Mouse (Mus musculus) monocyte, adult 5-6 weeks (primary cell): Measurements from ENCODE around the gene Ubash3b. TPM values are rescaled to one million over a fixed set of nuclear protein-coding genes. Genes with fewer than 3 reads are reported as not detected.

Source experiments
- ATAC-seq: fragments of 153-309, 156-312 bp; replicated peaks from 2 replicates; pipeline ENCODE4 v1.8.0; 2017; ENCODE audit warnings: mild to moderate bottlenecking; ENCODE audit not compliant: low TSS enrichment, insufficient number of reproducible peaks, severe bottlenecking, poor library complexity, low FRiP score
- total RNA-seq: library from RNA; stranded (forward); fragments of 200-1000, 200-491, 200-594 nt; gene quantifications from 3 replicates; pipeline ENCODE4 v1.2.3, GENCODE M21; 2017

The Ubash3b gene
- total RNA-seq, 1 experiment from 2014 or later, result 21.3 TPM

DNA sequence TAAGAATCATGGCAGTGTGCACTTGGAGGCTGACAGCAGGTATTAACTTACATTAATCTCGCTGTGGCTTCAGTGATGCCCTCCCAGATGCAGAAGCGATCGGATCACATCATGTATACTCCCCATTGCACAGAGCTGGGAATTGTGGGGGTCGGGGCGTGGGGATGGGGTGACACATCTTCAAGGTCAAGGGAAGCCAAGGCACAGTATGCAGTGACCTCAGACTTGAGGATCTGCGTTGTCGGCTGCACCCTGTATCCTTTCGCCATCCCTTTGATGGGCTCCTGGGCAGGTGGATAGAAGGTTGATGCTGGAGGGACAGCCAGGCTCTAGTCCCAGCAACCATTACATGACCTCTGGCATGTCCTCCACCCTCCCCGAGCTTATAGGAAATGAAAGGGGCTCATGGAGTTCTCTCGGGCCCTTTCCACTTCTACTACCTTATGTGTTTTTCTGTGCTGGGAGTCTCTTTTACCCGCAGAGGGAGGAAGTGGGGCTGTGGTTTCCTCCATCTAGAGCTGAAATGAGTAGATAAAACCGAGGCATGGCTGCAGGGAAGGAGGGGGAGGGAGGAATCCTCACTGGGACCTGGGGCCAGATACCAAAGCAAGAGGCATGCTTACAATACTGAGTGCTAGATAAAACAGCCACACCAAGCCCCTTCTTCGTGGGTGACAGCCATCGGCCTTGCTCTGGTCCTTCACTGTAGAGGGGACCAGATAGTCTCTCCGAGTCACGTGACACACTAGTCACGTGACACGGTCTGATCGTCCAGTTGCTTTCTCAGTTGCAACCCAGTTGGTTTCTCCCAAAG is 88.1 kb downstream of the Ubash3b start:
- ATAC-seq, result peak; percentile 42

DNA sequence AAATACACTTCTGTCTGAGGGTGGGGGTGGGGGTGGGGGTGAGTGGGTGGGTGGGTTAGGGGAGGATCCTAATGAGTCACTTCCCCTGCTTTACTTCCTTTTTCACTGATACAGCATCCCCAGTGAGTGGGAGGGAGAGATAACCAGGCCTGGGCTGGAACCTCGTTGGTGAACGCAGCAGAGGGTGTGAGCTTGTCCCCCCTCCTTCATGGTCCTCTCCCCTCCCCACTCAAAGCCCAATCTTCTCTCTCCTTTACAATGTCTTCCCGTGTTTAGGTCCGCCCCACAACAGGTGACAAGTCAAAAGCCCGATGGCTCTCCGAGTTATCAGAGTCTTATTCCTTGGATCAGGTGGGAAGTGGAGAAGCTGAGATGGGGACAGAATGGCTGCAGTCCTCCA is 88.7 kb downstream of the Ubash3b start:
- peak; percentile 36; the same call in 1 of the 2 replicates for ATAC-seq

DNA sequence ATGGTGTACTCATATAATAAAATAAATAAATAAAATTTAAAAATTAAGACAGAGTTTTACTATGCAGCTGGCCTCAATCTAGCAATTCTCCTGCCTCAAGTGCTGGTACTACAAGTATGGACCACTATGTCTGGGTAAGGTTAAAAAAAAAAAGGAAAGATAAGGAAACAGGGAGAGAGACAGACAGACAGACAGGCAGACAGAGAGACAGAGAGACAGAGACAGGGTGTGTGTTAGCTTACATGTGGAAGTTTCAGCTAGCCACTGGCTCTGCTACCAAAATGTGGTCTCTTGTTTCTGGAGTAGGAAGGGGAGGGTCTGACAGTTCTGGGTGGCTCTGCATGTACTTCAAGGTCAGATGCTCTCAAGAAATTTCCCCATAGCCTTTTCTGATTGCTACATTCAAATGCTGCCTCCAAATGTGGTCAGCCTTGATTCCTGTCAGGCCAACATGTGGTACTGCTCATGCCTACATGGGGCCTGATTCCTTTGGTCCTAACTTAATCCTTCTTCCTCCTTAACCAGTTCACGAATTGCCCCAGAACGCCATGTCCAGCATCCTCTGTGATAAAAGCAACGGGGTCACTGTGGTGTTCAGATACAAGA is 89.5 kb downstream of the Ubash3b start:
- ATAC-seq, result peak; percentile 29

DNA sequence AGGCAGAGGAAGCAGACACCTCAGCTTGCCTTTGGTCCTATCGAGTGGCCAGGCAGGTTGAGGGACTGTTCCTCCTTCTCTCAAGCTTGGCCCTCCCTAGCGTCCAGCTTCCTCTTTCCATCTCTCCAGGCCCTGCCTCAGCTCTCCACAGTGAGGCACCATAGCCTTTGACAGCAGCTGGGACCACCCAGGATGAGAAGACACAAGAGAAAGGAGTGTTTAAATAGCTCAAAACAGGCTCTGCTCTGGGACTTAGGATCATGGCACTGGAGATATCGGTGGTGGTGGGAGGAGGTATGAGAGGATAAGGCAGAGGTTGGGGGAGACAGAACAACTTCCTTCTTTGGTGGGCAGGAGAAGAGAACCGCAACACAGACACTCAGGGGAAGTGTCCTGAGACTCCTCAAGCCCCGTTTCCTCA is 90.7 kb downstream of the Ubash3b start:
- ATAC-seq, result peak; percentile 67

DNA sequence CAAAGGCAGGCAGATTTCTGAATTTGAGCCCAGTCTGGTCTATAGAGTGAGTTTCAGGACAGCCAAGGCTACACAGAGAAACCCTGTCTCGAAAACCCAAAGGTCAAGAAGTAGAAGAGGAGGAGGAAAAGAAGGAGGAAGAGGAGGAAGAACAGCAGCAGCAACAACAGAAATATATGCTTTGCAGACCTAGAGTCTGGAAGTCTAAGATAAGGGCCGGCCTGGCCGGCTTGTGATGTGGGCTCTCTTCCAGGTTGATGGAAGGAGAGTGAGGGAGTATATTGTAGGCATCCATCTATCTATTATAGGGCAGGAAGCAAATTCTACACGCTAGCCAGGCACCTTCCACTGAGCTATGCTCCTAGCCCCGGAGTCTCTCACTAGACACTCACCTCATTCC is 92.0 kb downstream of the Ubash3b start:
- no peak for ATAC-seq

DNA sequence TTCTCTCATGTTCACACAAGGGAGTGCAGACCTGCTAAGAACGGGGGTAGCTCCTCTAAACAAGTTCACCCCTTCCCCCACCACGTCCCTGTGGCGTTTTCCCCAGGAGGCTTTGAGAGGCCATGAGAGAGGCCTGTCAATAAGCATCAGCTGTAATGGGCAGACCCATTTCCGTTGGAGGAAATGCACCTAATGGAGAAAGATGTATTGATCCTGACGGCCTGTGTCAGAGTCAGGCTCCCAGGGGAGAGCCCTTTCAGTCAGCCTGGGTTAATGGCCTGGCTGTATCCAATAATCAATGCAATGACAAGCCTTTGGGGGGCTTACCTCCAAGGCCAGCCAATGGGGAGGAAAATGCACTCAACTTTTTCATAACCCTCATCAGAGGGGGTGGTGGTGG is 100.1 kb downstream of the Ubash3b start:
- no peak for ATAC-seq

DNA sequence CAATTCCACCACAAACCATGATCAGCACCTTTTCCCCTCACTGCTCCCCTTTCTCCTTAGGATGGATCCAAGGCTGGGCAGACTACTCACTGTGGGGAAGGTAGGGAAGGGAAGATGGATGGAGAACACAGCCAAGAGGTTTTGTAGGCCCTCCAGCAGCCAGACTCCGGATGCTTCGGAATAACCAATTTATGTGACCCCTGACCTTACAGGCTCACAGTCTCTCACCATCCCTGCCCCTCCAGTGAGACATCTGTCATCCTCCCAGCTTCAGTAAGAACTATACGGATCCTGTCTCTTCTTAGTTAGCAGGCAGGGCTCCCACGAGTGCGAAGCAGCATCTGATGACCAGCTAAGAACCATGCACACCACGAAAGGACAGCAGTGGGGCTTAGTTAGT is 100.9 kb downstream of the Ubash3b start:
- ATAC-seq, result no peak

DNA sequence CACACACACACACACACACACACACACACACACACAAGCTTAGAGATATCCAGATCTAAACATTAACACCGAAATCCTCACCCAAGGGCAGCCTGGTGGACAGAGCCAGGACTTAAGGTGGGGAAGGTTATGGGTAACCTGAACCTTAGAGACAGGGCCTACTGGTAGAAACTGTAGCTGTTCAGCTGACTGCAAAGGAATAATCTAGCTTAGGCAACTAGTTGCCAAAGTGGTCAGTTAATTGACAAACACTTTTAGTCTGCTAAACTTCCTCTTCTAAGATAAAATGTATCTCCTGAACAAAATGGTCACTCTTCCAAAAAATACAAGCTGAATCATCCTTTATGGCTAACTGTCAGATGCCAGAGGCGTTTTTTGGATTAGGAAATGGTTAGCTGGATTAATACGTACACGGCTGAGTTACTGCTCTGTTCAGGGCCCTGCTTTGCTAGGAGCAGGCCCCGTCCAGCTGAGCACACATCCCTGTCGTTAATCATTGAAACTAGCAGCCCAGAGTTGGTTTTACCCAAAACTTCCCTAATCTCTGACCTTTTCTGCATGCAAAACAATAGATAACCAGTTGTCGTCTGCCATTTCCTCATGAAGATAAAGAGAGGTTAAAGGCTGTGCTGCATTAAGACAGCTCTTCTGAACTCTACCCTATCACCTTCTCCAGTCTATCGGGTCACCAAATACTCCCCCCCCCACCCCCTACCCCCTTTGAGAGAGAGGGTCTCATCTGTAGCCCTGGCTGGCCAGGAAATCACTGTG is 102.5 kb downstream of the Ubash3b start:
- peak; percentile 71 for ATAC-seq

DNA sequence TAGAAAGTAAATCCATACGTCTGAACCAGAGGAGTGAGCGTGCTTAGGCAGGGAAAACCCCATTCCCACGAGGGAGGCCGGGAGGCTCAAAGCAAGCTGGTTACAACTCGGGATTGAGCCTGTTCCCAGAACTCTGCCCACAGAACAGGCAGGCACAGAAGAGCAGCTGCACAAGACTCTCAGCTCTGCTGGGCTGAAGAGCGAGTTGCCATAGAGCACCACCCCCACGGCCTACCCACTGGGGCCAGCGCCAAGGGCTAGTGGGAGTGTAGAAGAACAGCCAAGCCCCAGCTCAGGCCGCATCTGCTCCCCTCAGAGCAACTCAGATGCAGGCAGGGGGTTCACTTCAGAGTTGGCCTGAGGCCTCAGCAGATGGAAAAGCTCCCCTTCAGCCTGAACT is 107.3 kb downstream of the Ubash3b start:
- ATAC-seq, result no peak

DNA sequence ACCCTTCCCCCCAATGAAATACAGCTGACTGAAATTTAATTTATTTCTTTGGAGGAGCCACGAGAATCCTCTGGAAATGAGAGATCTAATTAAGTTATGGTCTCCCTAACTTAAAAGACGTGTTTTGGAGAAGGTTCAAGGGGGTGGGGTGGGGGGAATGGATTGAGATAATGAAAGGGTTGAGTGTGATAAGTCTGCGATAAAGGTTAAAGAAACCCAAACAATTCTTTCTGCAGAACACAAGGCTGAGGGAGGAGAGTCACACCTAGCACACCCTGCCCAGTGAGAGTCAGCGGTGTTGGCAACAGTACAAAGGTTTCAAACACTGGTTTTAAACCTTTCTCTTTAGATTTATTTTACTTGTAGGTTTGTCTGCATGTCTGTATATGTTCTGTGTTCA is 108.0 kb downstream of the Ubash3b start:
- ATAC-seq, result no peak

DNA sequence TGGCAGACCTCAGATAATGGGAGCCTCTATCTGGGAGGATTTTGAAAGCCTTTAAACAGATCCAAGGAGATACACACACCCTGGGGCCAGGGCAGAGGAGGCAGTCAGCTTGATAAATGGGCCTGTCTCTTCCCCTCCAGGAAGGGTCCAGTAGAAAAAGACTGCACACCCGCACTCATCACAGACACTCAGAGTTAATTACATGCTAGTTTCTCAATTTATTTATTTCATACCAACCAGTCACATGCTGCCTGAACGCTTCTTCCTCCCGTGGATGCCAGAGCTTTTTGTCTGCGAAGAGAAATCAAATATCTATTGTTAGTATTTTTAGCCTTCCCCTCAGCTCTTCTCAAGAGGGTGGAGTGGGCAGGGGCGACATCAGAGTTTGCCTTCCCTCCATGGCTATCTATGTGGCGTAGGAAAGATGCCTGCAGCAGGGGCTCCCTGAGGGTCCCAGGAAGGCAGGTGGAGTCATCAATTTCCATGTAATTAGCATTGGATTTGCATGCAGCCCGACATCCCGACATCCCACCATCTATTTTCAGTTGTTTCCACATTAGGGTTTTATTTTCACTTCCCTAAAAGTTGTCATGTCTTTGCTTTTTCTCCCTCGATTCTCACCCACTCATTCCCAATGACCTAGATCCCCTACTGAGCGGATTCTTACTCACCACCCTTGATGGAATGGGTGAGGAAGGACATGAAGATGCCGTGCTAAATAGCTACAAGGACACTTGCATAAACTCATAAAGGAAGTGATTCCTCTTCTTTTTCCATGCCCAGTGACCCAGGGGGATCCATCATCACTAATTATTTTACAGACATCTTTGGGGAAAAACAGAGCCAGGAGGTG is 110.2 kb downstream of the Ubash3b start:
- ATAC-seq, result no peak

DNA sequence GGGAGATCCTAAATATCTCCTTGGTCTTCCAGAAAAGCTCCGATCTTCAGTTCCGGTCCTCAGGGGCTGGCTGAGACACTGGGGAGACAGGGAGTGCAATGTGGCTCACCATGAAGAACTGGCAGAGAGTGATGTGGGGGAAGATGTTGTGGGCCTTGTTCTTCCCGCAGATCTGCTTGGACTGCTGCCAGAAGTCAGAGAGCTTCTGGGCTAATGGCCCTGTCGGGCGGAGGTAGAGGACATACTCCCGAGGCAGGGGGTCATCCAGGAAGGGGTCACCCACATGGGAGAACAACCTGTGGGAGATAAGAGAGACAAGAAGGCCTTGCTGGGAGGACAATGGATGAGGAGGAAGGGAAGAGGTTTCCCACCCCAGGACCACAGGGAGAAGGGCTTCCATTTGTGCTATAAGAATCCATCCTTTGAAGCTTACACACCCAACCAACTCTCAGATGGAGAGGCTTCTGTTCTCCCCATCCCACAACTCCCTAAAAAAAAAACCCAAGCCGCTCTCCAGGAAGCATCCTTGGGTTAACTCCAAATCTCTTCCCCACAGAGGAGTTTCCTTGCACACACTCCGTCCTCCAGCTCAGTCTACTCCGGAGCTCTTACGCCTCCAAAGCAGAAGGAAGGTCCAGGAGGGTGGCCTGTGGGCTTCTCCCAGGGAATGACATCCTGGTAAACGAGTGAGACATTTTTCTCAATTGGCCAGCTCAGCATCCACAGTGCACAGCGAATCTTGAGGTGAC is 111.0 kb downstream of the Ubash3b start:
- no peak for ATAC-seq

DNA sequence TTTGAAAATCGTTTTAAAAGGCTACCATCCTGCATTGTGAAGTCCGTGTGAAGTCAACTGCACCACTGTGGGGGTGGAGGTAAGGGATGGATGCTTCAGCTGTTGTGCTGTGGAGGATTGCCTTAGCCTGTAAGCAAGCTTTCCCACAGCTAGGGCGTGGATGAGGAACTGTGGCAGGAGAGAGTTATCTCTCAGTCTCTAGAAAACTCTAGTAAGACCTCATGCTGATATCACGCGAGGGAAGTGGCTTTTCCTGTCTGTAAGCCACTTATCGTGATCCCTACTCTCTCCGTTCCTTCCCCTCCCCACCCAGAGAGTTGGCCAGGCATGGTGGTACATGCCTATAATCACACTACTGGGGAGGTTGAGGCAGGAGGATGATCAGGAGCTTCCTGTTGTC is 112.2 kb downstream of the Ubash3b start:
- ATAC-seq, result no peak

DNA sequence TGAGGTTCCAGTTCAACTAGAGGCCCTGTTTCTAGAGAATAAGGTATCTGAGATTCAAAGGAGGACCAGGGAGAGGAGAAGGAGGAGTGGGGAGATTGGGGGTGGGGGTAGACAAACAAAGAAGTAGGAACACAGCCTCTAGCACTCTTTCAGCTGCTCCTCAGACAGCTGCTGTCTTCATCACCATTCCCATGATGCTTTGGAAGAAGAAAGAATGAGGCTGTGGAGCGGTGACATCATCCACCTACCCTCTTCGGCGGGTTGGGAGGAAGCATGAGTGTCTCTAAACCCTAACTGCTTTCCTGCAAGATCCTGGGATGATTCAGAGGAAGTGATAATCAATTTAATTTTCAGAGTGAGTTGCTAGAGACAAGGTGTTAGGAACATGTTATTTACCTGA is 112.7 kb downstream of the Ubash3b start:
- ATAC-seq, result no peak

DNA sequence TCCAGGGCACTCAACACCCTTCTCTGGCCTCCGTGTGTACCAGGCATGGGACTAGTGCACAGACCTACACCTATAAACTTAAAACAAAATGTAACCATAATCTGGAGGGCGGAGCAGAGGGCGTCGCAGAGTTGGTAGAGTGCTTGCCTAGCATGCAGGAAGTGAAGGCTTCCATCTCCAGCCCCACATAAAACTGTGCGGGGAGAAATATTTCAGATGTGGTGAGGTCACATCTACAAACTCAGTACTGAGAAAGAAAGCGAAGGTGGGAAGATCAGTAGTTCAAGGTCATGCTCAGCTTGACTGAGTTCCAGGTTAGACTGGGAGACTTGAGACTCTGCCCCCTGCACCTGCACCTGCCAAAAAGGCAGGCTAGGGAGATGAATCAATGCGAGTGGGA is 113.3 kb downstream of the Ubash3b start:
- no peak for ATAC-seq

DNA sequence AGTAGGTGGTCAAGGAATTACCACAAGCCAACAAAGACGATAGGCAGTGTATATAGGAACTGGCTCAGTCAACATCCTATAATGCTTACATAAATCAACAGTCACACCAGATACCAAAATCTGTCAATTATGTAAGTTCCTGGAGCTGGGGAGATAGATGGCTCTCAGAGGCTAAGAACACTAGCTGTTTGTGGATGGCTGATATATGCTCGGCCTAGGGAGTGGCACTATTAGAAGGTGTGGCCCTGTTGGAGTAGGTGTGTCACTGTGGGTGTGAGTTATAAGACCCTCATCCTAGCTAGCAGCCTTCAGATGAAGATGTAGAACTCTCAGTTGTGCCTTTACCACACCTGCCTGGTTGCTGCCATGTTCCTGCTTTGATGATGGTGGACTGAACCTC is 113.8 kb downstream of the Ubash3b start:
- no peak for ATAC-seq

DNA sequence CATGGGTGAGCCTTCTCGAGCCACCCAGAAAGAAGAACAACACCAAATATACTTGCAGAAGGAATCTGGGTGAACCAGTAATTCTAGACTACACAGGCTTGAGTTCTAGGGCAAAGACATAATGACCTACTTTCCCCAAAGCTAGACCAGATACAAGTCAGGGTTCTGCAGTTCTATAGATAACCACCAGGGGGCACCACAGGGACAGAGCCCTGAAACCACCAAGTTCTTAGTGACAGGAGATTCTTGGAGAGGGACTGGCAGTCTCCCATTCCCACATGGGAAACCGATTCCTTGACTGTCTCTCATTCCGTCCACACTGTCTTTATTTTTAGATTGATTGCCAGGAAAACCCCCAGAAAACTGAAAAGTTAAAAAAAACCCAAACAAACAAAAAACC is 116.9 kb downstream of the Ubash3b start:
- peak; percentile 78 for ATAC-seq

DNA sequence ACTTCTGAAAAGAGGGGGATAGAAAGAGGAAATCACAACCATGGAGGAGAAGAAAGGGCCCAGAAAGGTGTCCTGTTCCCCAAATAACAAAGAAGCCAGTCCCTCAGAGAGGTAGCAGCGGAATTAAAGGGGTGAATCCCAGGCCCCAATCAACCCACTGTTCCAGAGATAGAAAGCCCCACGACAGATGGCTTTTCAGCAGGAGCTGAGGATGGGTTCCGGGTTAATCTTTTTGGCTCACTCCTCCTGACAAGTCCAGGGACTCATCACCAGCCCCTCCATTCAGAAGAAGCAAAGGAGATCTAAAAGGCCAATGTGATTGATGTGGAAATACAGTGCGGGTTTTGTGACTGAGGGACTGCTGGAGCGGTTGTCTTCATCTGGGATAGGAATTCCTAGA is 117.9 kb downstream of the Ubash3b start:
- no peak for ATAC-seq
